Mouse (Mus musculus): ENCODE results near the gene Scn4b.

Gene Scn4b

GRCm38 (mm10) chr9:45189661-45190174 is 51.5 kb downstream of the Scn4b start:
- no peak for DNase-seq (ENCODE audit: low spot score)

GRCm38 (mm10) chr9:45195468-45195867 is 57.3 kb downstream of the Scn4b start:
- DNase-seq (ENCODE audit: low spot score) = no peak

DNA sequence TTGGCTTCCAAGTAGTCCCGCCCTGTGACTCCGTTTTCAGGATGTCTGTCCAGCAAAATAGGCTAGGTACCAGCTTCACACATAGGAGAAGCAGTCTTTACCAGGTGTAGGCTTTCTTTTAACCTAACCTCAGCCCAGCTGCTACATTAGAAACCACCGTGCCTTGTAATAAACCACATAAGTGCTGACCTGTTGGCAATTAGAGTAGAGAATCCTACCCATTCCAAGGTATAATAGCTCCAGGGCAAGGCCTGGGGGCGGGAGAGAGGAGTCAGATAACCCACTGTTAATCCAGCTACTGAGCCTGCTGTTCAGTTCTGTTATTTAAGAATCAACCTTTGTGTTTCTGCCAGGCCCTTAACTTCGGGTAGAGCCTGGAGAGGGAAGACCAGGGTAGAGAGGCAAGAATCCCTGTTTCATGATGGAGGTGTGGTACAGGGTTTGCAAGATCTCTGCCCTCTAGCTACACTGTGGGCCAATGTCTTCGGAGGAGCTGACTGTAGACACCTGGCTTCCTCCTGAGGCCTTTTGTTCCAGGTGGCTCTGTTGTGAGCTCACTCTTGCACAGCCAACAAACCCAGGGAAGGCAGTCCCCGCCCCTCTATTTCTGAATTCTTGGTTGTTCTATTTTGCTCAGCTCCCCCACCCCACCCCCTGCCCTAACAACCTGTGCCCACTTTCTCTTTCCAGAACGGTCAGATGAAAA is 58.1 kb downstream of the Scn4b start:
- DNase-seq (ENCODE audit: low spot score) = no peak

- DNase-seq (ENCODE audit: low spot score) = no peak
Measured at GRCm38 (mm10) chr9:45197549-45197948, 59.4 kb downstream of the Scn4b start.

DNA sequence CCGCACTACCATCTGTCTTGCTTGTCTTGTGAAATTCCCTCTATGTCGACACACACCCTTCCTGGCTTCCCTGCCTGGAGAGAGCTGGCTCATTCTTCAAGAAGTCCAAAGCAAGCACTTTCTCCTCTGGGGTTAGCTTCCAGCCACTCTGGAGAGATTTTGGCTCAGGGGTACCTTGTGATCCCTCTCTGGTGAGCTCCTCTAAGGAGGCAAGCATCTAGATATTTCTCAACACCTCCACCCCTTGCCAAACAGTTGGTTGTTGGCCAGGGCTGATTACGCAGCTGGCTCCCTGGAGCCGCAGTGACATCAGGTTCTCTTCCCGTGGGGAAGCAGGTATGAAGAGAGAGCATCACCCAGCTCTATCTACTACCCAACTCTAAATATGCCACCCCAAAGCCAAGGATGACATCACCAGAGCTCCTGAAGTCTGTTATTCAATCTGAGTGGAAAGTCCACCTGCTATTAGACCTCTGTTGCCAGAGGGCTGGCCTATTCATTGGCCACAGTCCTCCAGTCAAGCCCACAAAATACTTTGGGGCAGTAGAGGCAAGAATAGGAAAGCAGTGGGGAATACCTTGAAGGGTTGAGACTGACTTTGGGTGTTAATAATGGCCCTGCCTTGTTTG is 63.2 kb downstream of the Scn4b start:
- no peak for DNase-seq (ENCODE audit: low spot score)

DNA sequence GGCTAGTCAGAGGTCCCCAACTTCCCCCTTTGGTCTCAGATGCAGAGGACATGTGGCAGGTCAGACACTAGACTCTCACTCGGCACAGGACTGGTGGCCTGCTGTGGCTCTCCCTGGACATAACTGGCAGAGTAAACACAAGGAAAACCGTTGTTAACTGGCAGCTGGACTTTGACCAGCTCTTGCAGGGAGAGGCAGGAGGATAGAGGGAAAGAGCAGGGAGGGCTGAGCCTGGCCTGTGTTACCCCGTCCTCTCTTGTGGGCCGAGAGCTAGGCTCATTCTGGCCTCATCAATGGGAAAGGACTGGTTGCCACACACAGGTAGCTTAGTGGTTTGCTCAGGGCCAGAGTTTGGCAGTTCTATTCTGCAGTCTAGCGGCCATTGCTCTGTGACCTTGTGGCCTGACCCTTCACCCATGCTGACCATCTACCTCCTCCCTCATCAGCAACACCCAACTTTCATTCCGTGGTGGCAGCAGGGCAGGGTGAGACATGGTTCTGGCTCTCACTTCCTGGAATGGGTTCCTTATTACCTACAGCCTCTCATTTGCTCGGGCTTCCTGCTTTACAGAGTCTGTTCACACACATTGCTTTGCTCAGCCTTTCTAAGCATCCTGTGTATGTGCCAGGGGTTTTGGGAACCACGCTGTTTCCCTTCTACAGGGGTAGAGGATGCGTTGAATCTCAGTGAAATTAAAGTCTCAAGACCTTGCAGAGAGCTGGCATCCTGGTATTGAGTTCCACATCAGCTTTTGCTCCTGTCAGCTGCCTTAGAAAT is 64.0 kb downstream of the Scn4b start:
- no peak for DNase-seq (ENCODE audit: low spot score)

Measured in urinary bladder, postnatal 14 days (tissue).